Mouse (Mus musculus): ENCODE measurements around the gene Arnt. TPM values are rescaled to one million over a fixed set of nuclear protein-coding genes. Genes with fewer than 3 reads are reported as not detected.

The Arnt gene
- polyA plus RNA-seq, 1 experiment from 2014 or later = 30.8 TPM

GRCm38 (mm10) chr3:95517493-95517898, 83.3 kb downstream of the Arnt start:
- Histone ChIP-seq H3K4me2 (ENCODE audit: low read depth, low read length) (no peak overlapping the region; the same call in 1 of the 2 replicates), H3K4me1 (ENCODE audit: control insufficient read depth, insufficient read depth, low read length) (peaks cover 8% of the 10 kb centered on the region), H3K27ac (ENCODE audit: low read length) (no peak overlapping the region), H3K27me3 (replicated peaks; ENCODE audit: control insufficient read depth, insufficient read depth, low read length) (no peaks in the 10 kb centered on the region), H3K36me3 (ENCODE audit: control insufficient read depth, insufficient read depth, low read length) (no peaks in the 10 kb centered on the region), H3K9me3 (ENCODE audit: control insufficient read depth, low read length) (no peaks in the 10 kb centered on the region), H3K9ac (ENCODE audit: low read depth, low read length) (no peak overlapping the region), H3K4me3 (ENCODE audit: low read length) (no peak overlapping the region)
- WGBS = 20% methylated on average over 10 of the region's 10 CpGs
- peak; percentile 51 for ATAC-seq

GRCm38 (mm10) chr3:95518891-95519290, 84.7 kb downstream of the Arnt start:
- no peak overlapping the region for H3K4me2 ChIP-seq (ENCODE audit: low read depth, low read length)
- 78% methylated on average over 7 of the region's 7 CpGs for WGBS
- no peaks in the 10 kb centered on the region for H3K27me3 ChIP-seq (replicated peaks; ENCODE audit: control insufficient read depth, insufficient read depth, low read length)

GRCm38 (mm10) chr3:95519315-95519714, 85.1 kb downstream of the Arnt start:
- 58% methylated on average over 2 of the region's 2 CpGs for WGBS
- H3K4me3 ChIP-seq (ENCODE audit: low read length) = no peak overlapping the region
- H3K27ac ChIP-seq (ENCODE audit: low read length) = no peak overlapping the region
- no peak overlapping the region for H3K9ac ChIP-seq (ENCODE audit: low read depth, low read length)
- H3K27me3 ChIP-seq (replicated peaks; ENCODE audit: control insufficient read depth, insufficient read depth, low read length) = no peaks in the 10 kb centered on the region
- H3K4me2 ChIP-seq (ENCODE audit: low read depth, low read length) = no peak overlapping the region
- ATAC-seq = peak; percentile 57
- no peaks in the 10 kb centered on the region for H3K36me3 ChIP-seq (ENCODE audit: control insufficient read depth, insufficient read depth, low read length)
- H3K4me1 ChIP-seq (ENCODE audit: control insufficient read depth, insufficient read depth, low read length) = peaks cover 15% of the 10 kb centered on the region
- H3K9me3 ChIP-seq (ENCODE audit: control insufficient read depth, low read length) = no peaks in the 10 kb centered on the region

More at GRCm38 (mm10) chr3:95518891-95519290, 84.7 kb downstream of the Arnt start:
- Histone ChIP-seq H3K4me3 (ENCODE audit: low read length) (no peak overlapping the region), H3K36me3 (ENCODE audit: control insufficient read depth, insufficient read depth, low read length) (no peaks in the 10 kb centered on the region), H3K27ac (ENCODE audit: low read length) (no peak overlapping the region), H3K4me1 (ENCODE audit: control insufficient read depth, insufficient read depth, low read length) (peaks cover 15% of the 10 kb centered on the region), H3K9me3 (ENCODE audit: control insufficient read depth, low read length) (no peaks in the 10 kb centered on the region), H3K9ac (ENCODE audit: low read depth, low read length) (no peak overlapping the region)
- no peak for ATAC-seq

GRCm38 (mm10) chr3:95520100-95520499, 85.9 kb downstream of the Arnt start:
- Histone ChIP-seq H3K27ac (ENCODE audit: low read length) (no peak overlapping the region), H3K27me3 (replicated peaks; ENCODE audit: control insufficient read depth, insufficient read depth, low read length) (no peaks in the 10 kb centered on the region), H3K4me3 (ENCODE audit: low read length) (no peak overlapping the region), H3K4me2 (ENCODE audit: low read depth, low read length) (no peak overlapping the region), H3K9ac (ENCODE audit: low read depth, low read length) (no peak overlapping the region), H3K4me1 (ENCODE audit: control insufficient read depth, insufficient read depth, low read length) (peaks cover 15% of the 10 kb centered on the region), H3K36me3 (ENCODE audit: control insufficient read depth, insufficient read depth, low read length) (no peaks in the 10 kb centered on the region), H3K9me3 (ENCODE audit: control insufficient read depth, low read length) (no peaks in the 10 kb centered on the region)
- WGBS = 78% methylated on average over 3 of the region's 3 CpGs
- no peak for ATAC-seq

GRCm38 (mm10) chr3:95521168-95521567, 87.0 kb downstream of the Arnt start:
- WGBS = 85% methylated on average over 10 of the region's 10 CpGs
- Histone ChIP-seq H3K9ac (ENCODE audit: low read depth, low read length) (no peak overlapping the region), H3K36me3 (ENCODE audit: control insufficient read depth, insufficient read depth, low read length) (no peaks in the 10 kb centered on the region), H3K4me3 (ENCODE audit: low read length) (no peak overlapping the region), H3K27ac (ENCODE audit: low read length) (no peak overlapping the region), H3K4me1 (ENCODE audit: control insufficient read depth, insufficient read depth, low read length) (peaks cover 15% of the 10 kb centered on the region), H3K4me2 (ENCODE audit: low read depth, low read length) (no peak overlapping the region), H3K27me3 (replicated peaks; ENCODE audit: control insufficient read depth, insufficient read depth, low read length) (no peaks in the 10 kb centered on the region), H3K9me3 (ENCODE audit: control insufficient read depth, low read length) (no peaks in the 10 kb centered on the region)
- no peak for ATAC-seq

- H3K27me3 ChIP-seq (replicated peaks; ENCODE audit: control insufficient read depth, insufficient read depth, low read length) = no peaks in the 10 kb centered on the region
- 42% methylated on average over 3 of the region's 3 CpGs for WGBS
- 0 out of 2 replicates have a peak, but pooled peaks cover 10% of the 10 kb centered on the region for H3K4me1 ChIP-seq (ENCODE audit: control insufficient read depth, insufficient read depth, low read length)
- H3K9me3 ChIP-seq (ENCODE audit: control insufficient read depth, low read length) = no peaks in the 10 kb centered on the region
- H3K36me3 ChIP-seq (ENCODE audit: control insufficient read depth, insufficient read depth, low read length) = no peaks in the 10 kb centered on the region
- ATAC-seq = no peak
- peak overlapping the region; percentile 41 for H3K27ac ChIP-seq (ENCODE audit: low read length)
- no peak overlapping the region for H3K4me2 ChIP-seq (ENCODE audit: low read depth, low read length)
- no peak overlapping the region for H3K4me3 ChIP-seq (ENCODE audit: low read length)
- H3K9ac ChIP-seq (ENCODE audit: low read depth, low read length) = no peak overlapping the region; the same call in 1 of the 2 replicates
Measured at GRCm38 (mm10) chr3:95523662-95524061, 89.5 kb downstream of the Arnt start.

- 42% methylated on average over 2 of the region's 2 CpGs for WGBS
- Histone ChIP-seq H3K4me2 (ENCODE audit: low read depth, low read length) (no peak overlapping the region), H3K9ac (ENCODE audit: low read depth, low read length) (no peak overlapping the region), H3K4me1 (ENCODE audit: control insufficient read depth, insufficient read depth, low read length) (0 out of 2 replicates have a peak, but pooled peaks cover 7% of the 10 kb centered on the region), H3K36me3 (ENCODE audit: control insufficient read depth, insufficient read depth, low read length) (no peaks in the 10 kb centered on the region), H3K9me3 (ENCODE audit: control insufficient read depth, low read length) (no peaks in the 10 kb centered on the region), H3K4me3 (ENCODE audit: low read length) (no peak overlapping the region), H3K27me3 (replicated peaks; ENCODE audit: control insufficient read depth, insufficient read depth, low read length) (no peaks in the 10 kb centered on the region), H3K27ac (ENCODE audit: low read length) (peak overlapping the region; percentile 68)
- ATAC-seq = peak; percentile 92
Measured at GRCm38 (mm10) chr3:95524673-95525072, 90.5 kb downstream of the Arnt start.

GRCm38 (mm10) chr3:95526111-95526510, 91.9 kb downstream of the Arnt start:
- Histone ChIP-seq H3K27me3 (replicated peaks; ENCODE audit: control insufficient read depth, insufficient read depth, low read length) (no peaks in the 10 kb centered on the region), H3K9me3 (ENCODE audit: control insufficient read depth, low read length) (no peaks in the 10 kb centered on the region), H3K4me1 (ENCODE audit: control insufficient read depth, insufficient read depth, low read length) (0 out of 2 replicates have a peak, but pooled peaks cover 7% of the 10 kb centered on the region), H3K4me3 (ENCODE audit: low read length) (no peak overlapping the region), H3K27ac (ENCODE audit: low read length) (no peak overlapping the region; the same call in 1 of the 2 replicates), H3K9ac (ENCODE audit: low read depth, low read length) (no peak overlapping the region), H3K36me3 (ENCODE audit: control insufficient read depth, insufficient read depth, low read length) (no peaks in the 10 kb centered on the region), H3K4me2 (ENCODE audit: low read depth, low read length) (no peak overlapping the region)
- ATAC-seq = no peak

- no peaks in the 10 kb centered on the region for H3K9me3 ChIP-seq (ENCODE audit: control insufficient read depth, low read length)
- H3K4me2 ChIP-seq (ENCODE audit: low read depth, low read length) = no peak within 1 kb of the TSS
- no peak within 1 kb of the TSS for H3K4me3 ChIP-seq (ENCODE audit: low read length)
- no peak for ATAC-seq
- H3K27me3 ChIP-seq (replicated peaks; ENCODE audit: control insufficient read depth, insufficient read depth, low read length) = no peaks in the 10 kb centered on the region
- 81% methylated on average over 8 of the region's 8 CpGs for WGBS
- H3K9ac ChIP-seq (ENCODE audit: low read depth, low read length) = no peak within 1 kb of the TSS
- 0 out of 2 replicates have a peak, but pooled peaks cover 7% of the 10 kb centered on the region for H3K4me1 ChIP-seq (ENCODE audit: control insufficient read depth, insufficient read depth, low read length)
- no peaks in the 10 kb centered on the region for H3K36me3 ChIP-seq (ENCODE audit: control insufficient read depth, insufficient read depth, low read length)
- H3K27ac ChIP-seq (ENCODE audit: low read length) = peak within 1 kb of the TSS; percentile 38
Measured at GRCm38 (mm10) chr3:95526622-95527211, 92.5 kb downstream of the Arnt start, which contains the start of gene Ctss. Gene Ctss (plus strand): TSS chr3:95526786.

GRCm38 (mm10) chr3:95529814-95530213, 95.6 kb downstream of the Arnt start:
- no peak for ATAC-seq
- Histone ChIP-seq H3K4me3 (ENCODE audit: low read length) (no peak overlapping the region), H3K9ac (ENCODE audit: low read depth, low read length) (no peak overlapping the region), H3K4me2 (ENCODE audit: low read depth, low read length) (no peak overlapping the region), H3K36me3 (ENCODE audit: control insufficient read depth, insufficient read depth, low read length) (no peaks in the 10 kb centered on the region), H3K4me1 (ENCODE audit: control insufficient read depth, insufficient read depth, low read length) (no peaks in the 10 kb centered on the region), H3K27me3 (replicated peaks; ENCODE audit: control insufficient read depth, insufficient read depth, low read length) (no peaks in the 10 kb centered on the region), H3K9me3 (ENCODE audit: control insufficient read depth, low read length) (no peaks in the 10 kb centered on the region), H3K27ac (ENCODE audit: low read length) (no peak overlapping the region)
- 84% methylated on average over 6 of the region's 6 CpGs for WGBS

Data from intestine, embryonic 16.5 days (tissue).